Mouse (Mus musculus) CH12F3 (cell line): ENCODE measurements around the gene Gde1.

ENCODE experiments used
- in situ Hi-C: fragments of 300-500 bp; cut with MboI; formaldehyde crosslinking; loops from 2 replicates; pipeline ENCODE4 v1.14.3; 2020; ENCODE audit warnings: low sequenced_read_pairs

The Gde1 gene

GRCm38 (mm10) chr7:118705101-118705961 is at the start of gene Gde1:
Gde1 (minus strand) TSS chr7:118705778.
- in situ Hi-C loops = no loop called here

GRCm38 (mm10) chr7:118751625-118752024 is 46.0 kb upstream of the Gde1 start:
- in situ Hi-C loops = no loop called here

- in situ Hi-C loops = no loop called here
These were observed 44.1 kb upstream of the Gde1 start for GRCm38 (mm10) chr7:118749706-118750105.

- in situ Hi-C loops = no loop called here
These were observed 42.5 kb upstream of the Gde1 start for GRCm38 (mm10) chr7:118747891-118748672.

GRCm38 (mm10) chr7:118744766-118745165 is 39.2 kb upstream of the Gde1 start:
- in situ Hi-C loops = no loop called here

GRCm38 (mm10) chr7:118742278-118742677 is 36.7 kb upstream of the Gde1 start:
- in situ Hi-C loops = no loop called here

GRCm38 (mm10) chr7:118740532-118741338 is 35.2 kb upstream of the Gde1 start:
- in situ Hi-C loops = no loop called here

- in situ Hi-C loops = no loop called here
These were observed 34.5 kb upstream of the Gde1 start, which contains the start of gene Vps35l for GRCm38 (mm10) chr7:118739975-118740531. Vps35l (plus strand) TSS chr7:118740226.

GRCm38 (mm10) chr7:118738730-118739129 is 33.2 kb upstream of the Gde1 start:
- in situ Hi-C loops = no loop called here

- in situ Hi-C loops = no loop called here
These were observed 27.6 kb upstream of the Gde1 start for GRCm38 (mm10) chr7:118733225-118733624.

GRCm38 (mm10) chr7:118731781-118732180 is 26.2 kb upstream of the Gde1 start:
- in situ Hi-C loops = no loop called here

- in situ Hi-C loops = no loop called here
These were observed 23.4 kb upstream of the Gde1 start for GRCm38 (mm10) chr7:118728846-118729587.

- in situ Hi-C loops = no loop called here
These were observed 19.9 kb upstream of the Gde1 start for GRCm38 (mm10) chr7:118725459-118725858.

GRCm38 (mm10) chr7:118723927-118724326 is 18.3 kb upstream of the Gde1 start:
- in situ Hi-C loops = no loop called here

- in situ Hi-C loops = no loop called here
These were observed 12.5 kb upstream of the Gde1 start for GRCm38 (mm10) chr7:118718066-118718465.

GRCm38 (mm10) chr7:118714873-118715272 is 9.3 kb upstream of the Gde1 start:
- in situ Hi-C loops = no loop called here

GRCm38 (mm10) chr7:118712228-118713173 is 6.9 kb upstream of the Gde1 start, which contains the start of gene Ccp110:
Ccp110 (plus strand) TSS chr7:118712552.
- in situ Hi-C loops = no loop called here

- in situ Hi-C loops = no loop called here
These were observed 5.2 kb upstream of the Gde1 start for GRCm38 (mm10) chr7:118710776-118711175.

- in situ Hi-C loops = no loop called here
These were observed 2.4 kb upstream of the Gde1 start for GRCm38 (mm10) chr7:118708002-118708401.
